Mouse (Mus musculus): ENCODE measurements around the gene Ntn4. TPM values are rescaled to one million over a fixed set of nuclear protein-coding genes. Genes with fewer than 3 reads are reported as not detected.

Ntn4 gene
- total RNA-seq, 2 experiments from 2014 or later: 8.9 to 10.6 TPM

- DNase-seq (ENCODE audit: low spot score in 2 of 2): peak in 1 of 2 experiments; percentile 26
These were observed 706 bp downstream of the Ntn4 start for GRCm38 (mm10) chr10:93640953-93641820.

DNA sequence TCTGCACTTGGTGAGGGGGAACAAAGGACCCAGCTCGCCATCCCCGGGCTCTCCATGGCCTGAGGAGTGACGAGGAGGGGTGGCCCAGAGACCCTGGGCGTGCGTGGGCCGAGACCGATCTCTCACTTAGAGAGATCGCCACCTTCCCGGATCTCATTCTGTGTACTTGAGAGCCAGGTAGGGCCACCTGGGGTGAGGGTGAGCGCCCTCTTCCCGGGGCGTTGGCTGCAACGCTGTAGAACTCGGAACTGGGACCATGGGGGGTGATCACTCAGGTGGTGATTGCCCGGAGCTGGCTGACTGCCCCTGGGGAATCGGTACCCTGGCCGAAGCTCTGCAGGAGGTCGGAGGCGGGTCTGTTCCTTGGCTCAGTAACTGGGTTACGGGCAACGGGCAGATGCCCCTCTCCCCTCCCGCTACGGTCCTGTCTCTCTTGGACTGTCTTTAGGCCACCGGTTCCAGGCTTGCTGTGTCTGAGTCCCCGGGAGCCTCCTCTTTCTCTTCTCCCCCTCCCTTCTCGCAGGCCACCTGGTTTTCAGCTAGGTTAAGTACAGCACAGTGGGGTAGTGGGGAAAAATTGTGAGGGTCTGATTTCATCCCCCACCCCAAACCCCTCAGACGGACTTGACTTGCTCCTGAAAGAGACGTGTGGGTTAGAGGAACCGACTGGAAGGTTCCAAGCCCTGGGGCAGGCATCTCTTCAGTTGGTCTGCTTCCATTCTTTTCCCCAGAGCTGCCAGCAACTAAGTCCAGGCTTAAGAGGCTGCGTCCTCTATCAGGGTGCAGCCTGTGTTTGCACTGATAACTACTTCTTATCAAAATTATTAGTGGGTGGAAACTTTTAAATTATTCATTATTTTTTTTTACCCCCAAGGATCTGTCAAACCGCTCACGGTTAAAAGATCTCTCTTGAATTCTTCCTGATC lies 1.6 kb downstream of the Ntn4 start:
- no peak for DNase-seq (ENCODE audit: low spot score in 2 of 2)

GRCm38 (mm10) chr10:93642897-93643296 lies 2.4 kb downstream of the Ntn4 start:
- no peak for DNase-seq (ENCODE audit: low spot score in 2 of 2)

DNA sequence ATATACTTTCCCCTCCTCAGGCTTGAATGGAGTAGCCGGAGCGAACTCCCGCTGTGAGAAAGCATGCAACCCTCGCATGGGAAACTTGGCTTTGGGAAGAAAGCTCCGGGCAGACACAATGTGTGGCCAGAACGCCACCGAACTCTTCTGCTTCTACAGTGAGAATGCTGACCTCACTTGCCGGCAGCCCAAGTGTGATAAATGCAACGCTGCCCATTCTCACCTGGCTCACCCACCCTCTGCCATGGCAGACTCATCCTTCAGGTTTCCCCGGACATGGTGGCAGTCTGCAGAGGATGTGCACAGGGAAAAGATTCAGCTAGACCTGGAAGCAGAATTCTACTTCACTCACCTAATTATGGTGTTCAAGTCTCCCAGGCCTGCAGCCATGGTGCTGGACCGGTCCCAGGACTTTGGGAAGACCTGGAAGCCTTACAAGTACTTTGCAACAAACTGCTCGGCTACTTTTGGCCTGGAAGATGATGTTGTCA lies 4.0 kb downstream of the Ntn4 start:
- no peak for DNase-seq (ENCODE audit: low spot score in 2 of 2)

- DNase-seq (ENCODE audit: low spot score in 2 of 2): no peak
These were observed 7.4 kb downstream of the Ntn4 start for GRCm38 (mm10) chr10:93647655-93648561.

- no peak for DNase-seq (ENCODE audit: low spot score in 2 of 2)
These were observed 8.2 kb downstream of the Ntn4 start for GRCm38 (mm10) chr10:93648598-93649102.

- no peak for DNase-seq (ENCODE audit: low spot score in 2 of 2)
These were observed 8.6 kb downstream of the Ntn4 start for GRCm38 (mm10) chr10:93649127-93649526.

GRCm38 (mm10) chr10:93649600-93649999 lies 9.1 kb downstream of the Ntn4 start:
- no peak for DNase-seq (ENCODE audit: low spot score in 2 of 2)

DNA sequence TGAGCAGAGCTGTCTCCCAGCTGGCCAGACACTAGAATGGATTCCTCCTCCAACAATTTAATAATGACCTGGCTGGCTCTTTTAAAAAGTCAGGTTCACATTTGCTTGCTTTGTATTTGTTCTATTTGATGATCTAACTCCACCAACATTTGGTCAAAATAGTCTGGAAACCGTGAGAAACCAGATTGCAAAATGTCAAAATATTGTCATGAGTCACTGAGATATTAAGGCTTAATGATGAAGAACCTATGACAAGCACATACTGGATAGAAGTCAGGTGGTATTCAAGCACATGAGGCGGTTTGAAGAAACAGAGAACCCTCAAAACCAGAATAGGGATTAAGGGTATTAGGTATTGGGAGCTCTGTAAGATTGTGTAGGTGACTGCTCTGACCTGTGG lies 12.8 kb downstream of the Ntn4 start:
- DNase-seq (ENCODE audit: low spot score in 2 of 2): no peak

DNA sequence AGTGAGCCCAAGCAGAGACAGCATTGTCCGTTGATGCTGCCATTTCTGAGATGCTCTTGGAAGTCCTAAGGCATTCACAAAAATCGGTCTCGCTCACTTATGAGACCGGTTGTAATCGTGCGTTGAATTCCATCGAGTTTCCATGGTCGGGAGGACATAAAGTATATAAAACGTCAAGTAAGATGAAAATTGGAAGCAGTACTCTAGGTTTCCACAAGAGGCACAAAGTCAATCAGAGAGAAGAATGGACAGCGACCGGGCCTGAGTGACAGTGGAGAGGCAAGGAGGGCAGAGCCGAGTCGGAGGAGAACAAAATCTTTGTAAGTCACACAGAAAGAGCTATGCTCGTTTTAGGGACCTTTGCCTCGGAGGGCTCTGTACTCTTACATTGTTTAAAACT lies 14.9 kb downstream of the Ntn4 start:
- DNase-seq (ENCODE audit: low spot score in 2 of 2): no peak

GRCm38 (mm10) chr10:93659792-93660191 lies 19.3 kb downstream of the Ntn4 start:
- no peak for DNase-seq (ENCODE audit: low spot score in 2 of 2)

GRCm38 (mm10) chr10:93661348-93661991 lies 21.0 kb downstream of the Ntn4 start:
- no peak for DNase-seq (ENCODE audit: low spot score in 2 of 2)

DNA sequence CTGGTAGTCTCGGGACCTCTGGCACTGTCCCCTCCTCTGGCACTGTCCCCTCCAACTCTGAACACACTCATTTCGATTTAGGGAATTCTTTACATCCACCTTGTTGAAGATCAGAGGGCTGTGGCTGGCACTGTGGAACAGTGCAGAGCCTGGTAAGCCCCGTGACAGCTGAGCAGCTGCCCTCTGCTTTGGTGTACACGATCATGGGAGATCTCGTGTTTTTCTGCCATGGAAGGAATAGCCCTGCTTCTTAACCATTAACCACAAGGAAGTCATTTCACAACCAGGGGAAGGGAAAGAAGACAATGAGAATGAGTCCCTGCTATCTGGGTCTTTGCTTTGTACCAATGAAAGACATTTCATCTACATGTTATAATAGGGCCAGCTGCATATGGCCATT lies 21.5 kb downstream of the Ntn4 start:
- no peak for DNase-seq (ENCODE audit: low spot score in 2 of 2)

DNA sequence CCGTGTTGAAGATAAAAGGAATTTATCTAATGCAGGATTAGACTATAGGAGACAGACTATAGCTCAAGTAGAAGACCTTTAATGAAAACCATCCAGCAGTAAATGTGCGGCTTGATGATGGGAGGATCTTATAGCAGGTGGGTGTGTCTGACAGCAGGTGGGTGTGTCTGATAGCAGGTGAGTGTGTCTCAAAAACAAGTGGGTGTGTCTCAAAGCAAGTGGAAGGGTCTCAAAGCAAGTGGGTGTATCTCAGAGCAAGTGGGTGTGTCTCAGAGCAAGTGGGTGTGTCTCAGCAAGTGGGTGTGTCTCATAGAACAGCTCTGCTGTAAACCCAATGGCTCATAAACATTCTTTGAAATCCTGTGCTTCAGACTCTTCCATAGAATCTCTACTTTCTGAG lies 25.7 kb downstream of the Ntn4 start:
- no peak for DNase-seq (ENCODE audit: low spot score in 2 of 2)

DNA sequence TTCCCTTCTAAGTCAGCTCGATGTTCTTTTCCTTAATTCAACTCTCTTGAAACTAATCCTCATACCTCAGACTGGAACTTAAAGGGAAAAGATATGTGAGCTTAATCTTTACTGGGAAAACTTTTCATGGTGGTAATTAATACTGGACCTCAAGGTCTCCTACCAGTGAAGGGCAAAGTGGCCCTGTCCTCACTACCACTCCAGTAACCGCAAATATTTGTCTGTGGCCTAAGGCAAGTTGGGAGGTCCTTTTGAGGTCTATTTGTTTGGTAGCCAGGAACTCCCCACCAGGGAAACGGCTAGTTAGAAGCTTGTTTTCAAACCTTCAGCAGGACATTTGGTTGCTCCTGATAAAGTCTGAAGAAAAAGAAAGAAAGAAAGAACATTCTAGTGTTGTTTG lies 26.5 kb downstream of the Ntn4 start:
- no peak for DNase-seq (ENCODE audit: low spot score in 2 of 2)

DNA sequence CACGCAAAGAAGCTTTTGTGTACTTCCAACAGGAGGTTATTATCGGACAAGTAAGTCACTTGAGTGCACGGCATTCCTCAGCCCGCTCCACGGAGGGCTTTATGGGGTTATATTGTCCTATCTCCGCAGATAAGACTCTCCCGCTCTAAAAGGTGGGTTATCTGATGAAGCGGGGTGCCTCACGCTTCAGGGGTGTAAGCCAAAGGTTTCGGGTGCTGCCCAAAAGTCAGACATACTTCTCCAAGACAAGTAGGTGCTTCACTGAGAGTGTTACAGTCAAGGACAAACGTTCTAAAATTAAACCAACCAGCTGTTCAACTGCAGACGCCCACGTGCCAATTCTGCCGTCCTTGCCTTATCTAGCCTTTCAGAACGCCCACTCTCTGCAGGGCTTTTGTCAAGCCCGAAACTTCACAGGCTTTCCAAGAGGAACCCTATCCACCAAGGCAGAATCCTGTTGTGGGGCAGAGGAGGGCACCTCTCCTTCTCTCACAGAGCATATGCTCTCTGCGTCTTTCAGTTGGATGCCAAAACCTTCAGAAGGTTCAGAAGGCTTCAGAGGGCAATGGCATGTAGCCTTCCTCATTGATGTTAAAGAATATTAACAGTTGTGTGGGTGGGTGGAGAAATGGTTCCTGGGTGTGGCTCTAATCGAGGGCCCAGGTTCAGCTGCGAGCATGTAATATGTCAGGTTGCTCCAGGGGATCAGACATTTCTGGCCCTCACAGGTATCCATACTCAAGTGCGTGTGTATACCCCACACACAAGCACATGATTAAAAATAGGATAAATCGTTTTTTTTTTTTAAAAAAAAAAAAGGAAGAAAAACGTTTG lies 32.4 kb downstream of the Ntn4 start:
- peak; percentile 32 to 44 for DNase-seq (ENCODE audit: low spot score in 2 of 2)

- no peak for DNase-seq (ENCODE audit: low spot score in 2 of 2)
These were observed 38.9 kb downstream of the Ntn4 start for GRCm38 (mm10) chr10:93679191-93680007.

GRCm38 (mm10) chr10:93680680-93681377 lies 40.3 kb downstream of the Ntn4 start:
- no peak for DNase-seq (ENCODE audit: low spot score in 2 of 2)
